Mouse (Mus musculus): ENCODE measurements around the gene Arl13b. TPM values are rescaled to one million over a fixed set of nuclear protein-coding genes. Genes with fewer than 3 reads are reported as not detected.

Arl13b gene
- polyA plus RNA-seq, 2 experiments, result 21.5 to 24.0 TPM

DNA sequence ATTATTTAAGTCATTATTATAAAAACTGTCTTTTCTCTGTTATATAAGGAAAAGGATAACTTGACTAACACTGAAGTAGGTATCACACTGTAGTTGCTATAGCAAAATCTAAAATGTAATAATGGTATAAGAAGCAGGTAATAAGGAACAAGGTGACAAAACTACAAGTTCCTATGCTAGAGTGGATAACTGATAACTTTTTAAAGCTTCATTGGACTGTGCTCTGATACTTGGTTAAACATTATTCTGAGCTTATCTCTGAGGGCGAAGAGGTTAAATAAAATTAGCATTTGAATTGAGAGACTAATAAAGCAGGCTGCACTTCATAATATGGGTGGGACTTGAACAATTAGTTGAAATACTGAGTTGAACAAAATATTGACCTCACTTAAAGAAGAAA is 93.2 kb downstream of the Arl13b start:
- H3K4me1 ChIP-seq (ENCODE audit: control insufficient read depth, insufficient read depth, low read length), result no peaks in the 10 kb centered on the region
- H3K27me3 ChIP-seq (ENCODE audit: control insufficient read depth, insufficient read depth, low read length), result no peaks in the 10 kb centered on the region
- no peak overlapping the region for H3K4me3 ChIP-seq (replicated peaks; ENCODE audit: low read length)
- H3K9ac ChIP-seq (ENCODE audit: low read depth, low read length, severe bottlenecking), result no peak overlapping the region
- no peaks in the 10 kb centered on the region for H3K36me3 ChIP-seq (ENCODE audit: control insufficient read depth, insufficient read depth, low read length)
- ATAC-seq (ENCODE audit: low FRiP score, low read depth) (no peak), DNase-seq (ENCODE audit: low spot score) (no peak)
- no peak for TF ChIP-seq POLR2A (IDR thresholded peaks at IDR 0.05; ENCODE audit: borderline replicate concordance, extremely low read depth, insufficient read depth, insufficient read length)
- H3K4me2 ChIP-seq (replicated peaks; ENCODE audit: low read depth, low read length, severe bottlenecking), result no peak overlapping the region
- H3K9me3 ChIP-seq (ENCODE audit: control insufficient read depth, low read length), result no peaks in the 10 kb centered on the region
- 85% methylated on average over 1 of the region's 1 CpGs for WGBS
- H3K27ac ChIP-seq (replicated peaks; ENCODE audit: low read depth, low read length), result no peak overlapping the region

DNA sequence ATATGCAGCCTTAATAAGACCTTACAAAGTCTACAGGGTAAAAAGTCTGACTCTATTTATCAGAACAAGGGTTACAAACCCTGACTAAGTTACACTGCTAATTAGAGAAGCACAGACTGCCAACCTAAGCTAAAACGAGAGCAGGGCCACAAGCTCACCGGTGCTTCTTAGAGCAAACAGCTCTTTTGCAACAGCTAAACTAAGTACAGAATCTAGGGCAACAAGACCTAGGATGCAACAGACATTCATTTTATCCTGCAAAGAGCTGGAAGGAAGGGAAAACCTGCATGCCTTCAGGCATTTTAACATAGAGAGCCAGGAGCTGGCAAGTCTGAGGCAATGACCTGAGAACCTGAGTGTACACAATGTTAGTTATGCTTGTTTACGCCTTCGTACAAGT is 93.8 kb downstream of the Arl13b start:
- no peak for DNase-seq (ENCODE audit: low spot score)
- TF ChIP-seq POLR2A (IDR thresholded peaks at IDR 0.05; ENCODE audit: borderline replicate concordance, extremely low read depth, insufficient read depth, insufficient read length), result no peak
- Histone ChIP-seq H3K36me3 (ENCODE audit: control insufficient read depth, insufficient read depth, low read length) (no peaks in the 10 kb centered on the region), H3K27ac (replicated peaks; ENCODE audit: low read depth, low read length) (no peak overlapping the region), H3K4me3 (replicated peaks; ENCODE audit: low read length) (no peak overlapping the region), H3K4me2 (replicated peaks; ENCODE audit: low read depth, low read length, severe bottlenecking) (no peak overlapping the region), H3K27me3 (ENCODE audit: control insufficient read depth, insufficient read depth, low read length) (no peaks in the 10 kb centered on the region), H3K9ac (ENCODE audit: low read depth, low read length, severe bottlenecking) (no peak overlapping the region), H3K4me1 (ENCODE audit: control insufficient read depth, insufficient read depth, low read length) (no peaks in the 10 kb centered on the region), H3K9me3 (ENCODE audit: control insufficient read depth, low read length) (no peaks in the 10 kb centered on the region)
- no peak for ATAC-seq (ENCODE audit: low FRiP score, low read depth)
- WGBS, result 81% methylated on average over 4 of the region's 4 CpGs

DNA sequence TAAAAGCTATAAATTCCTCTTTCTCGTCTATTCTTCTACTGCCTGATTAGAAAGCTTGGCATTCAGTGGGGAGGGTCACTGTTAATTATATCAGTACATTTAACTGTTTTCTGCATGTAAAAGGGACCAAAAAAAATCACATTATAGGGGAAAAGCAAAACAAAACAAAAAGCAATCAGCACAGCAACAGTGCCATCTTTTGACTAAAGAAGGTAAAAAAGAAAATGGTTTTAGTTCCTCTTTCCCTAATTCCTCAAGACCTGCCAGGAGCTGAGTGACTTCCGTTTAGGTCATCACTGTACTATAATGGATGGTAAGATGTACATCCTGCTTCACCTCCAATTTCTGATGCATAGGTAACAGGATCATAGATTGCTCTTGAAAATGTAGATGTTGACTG is 101.0 kb downstream of the Arl13b start:
- no peak overlapping the region for H3K4me3 ChIP-seq (replicated peaks; ENCODE audit: low read length)
- DNase-seq (ENCODE audit: low spot score) (no peak), ATAC-seq (ENCODE audit: low FRiP score, low read depth) (no peak)
- no peaks in the 10 kb centered on the region for H3K4me1 ChIP-seq (ENCODE audit: control insufficient read depth, insufficient read depth, low read length)
- no peak overlapping the region for H3K4me2 ChIP-seq (replicated peaks; ENCODE audit: low read depth, low read length, severe bottlenecking)
- no peak overlapping the region for H3K9ac ChIP-seq (ENCODE audit: low read depth, low read length, severe bottlenecking)
- no peak overlapping the region for H3K27ac ChIP-seq (replicated peaks; ENCODE audit: low read depth, low read length)
- no peaks in the 10 kb centered on the region for H3K36me3 ChIP-seq (ENCODE audit: control insufficient read depth, insufficient read depth, low read length)
- 65% methylated on average over 2 of the region's 2 CpGs for WGBS
- TF ChIP-seq POLR2A (IDR thresholded peaks at IDR 0.05; ENCODE audit: borderline replicate concordance, extremely low read depth, insufficient read depth, insufficient read length), result no peak
- H3K27me3 ChIP-seq (ENCODE audit: control insufficient read depth, insufficient read depth, low read length), result no peaks in the 10 kb centered on the region
- no peaks in the 10 kb centered on the region for H3K9me3 ChIP-seq (ENCODE audit: control insufficient read depth, low read length)

Small RNA genes lying within 50 kb of the gene (microRNA-seq; reads per million reads assigned to microRNA genes)
- not detected for gene Gm25986

Other genes with a start within 250 kb of the Arl13b start
- 7.2 and 7.8 TPM in 2 replicates for gene Nsun3, start 60.2 kb downstream of the Arl13b start, polyA plus RNA-seq (2012; rRNA removed)
- gene Nsun3, start 60.2 kb downstream of the Arl13b start, polyA plus RNA-seq (2014; fragmentation: Nextera tagmentation; extraction: Ambion mirVana), result 8.1 and 9.9 TPM in 2 replicates
- gene Stx19, start 32.4 kb downstream of the Arl13b start, polyA plus RNA-seq (2012; rRNA removed), result 0.27 and 0.36 TPM in 2 replicates
- gene Stx19, start 32.4 kb downstream of the Arl13b start, polyA plus RNA-seq (2014; fragmentation: Nextera tagmentation; extraction: Ambion mirVana), result 1.1 and 1.3 TPM in 2 replicates
- gene Pros1, start 7.3 kb upstream of the Arl13b start, polyA plus RNA-seq (2012; rRNA removed), result 23.7 and 25.7 TPM in 2 replicates
- gene Pros1, start 7.3 kb upstream of the Arl13b start, polyA plus RNA-seq (2014; fragmentation: Nextera tagmentation; extraction: Ambion mirVana), result 43.2 and 46.9 TPM in 2 replicates